Mouse (Mus musculus) Muller cell, postnatal 12 days (primary cell): ENCODE measurements at regions not wholly inside any gene's neighbourhood (a gene's known extent, or its start where the extent isn't known, plus 50 kb on each side); places are given as distances from the start of the nearest gene placed in this dataset.
A peak's percentile ranks its signal among the peaks of the same experiment; 100 is the strongest.

Experiments
- DNase-seq: peaks from one replicate; pipeline ENCODE4 v3.0.0-alpha.2; 2015; ENCODE audit errors: inconsistent ontology term

- no peak for DNase-seq
Observed at GRCm38 (mm10) chr1:102811401-102811800, 1956.9 kb upstream of the Cdh20 start.

- DNase-seq = no peak
Observed at GRCm38 (mm10) chr1:102825056-102825455, 1943.3 kb upstream of the Cdh20 start.

GRCm38 (mm10) chr1:102862418-102862817 lies 1905.9 kb upstream of the Cdh20 start:
- DNase-seq = peak; percentile 73

GRCm38 (mm10) chr1:102879109-102879508 lies 1889.2 kb upstream of the Cdh20 start:
- DNase-seq = no peak

- DNase-seq = no peak
Observed at GRCm38 (mm10) chr1:102899174-102899573, 1869.2 kb upstream of the Cdh20 start.

GRCm38 (mm10) chr1:102923150-102923549 lies 1845.2 kb upstream of the Cdh20 start:
- no peak for DNase-seq
